Mouse (Mus musculus) spleen, adult 18-20 months (tissue): ENCODE data around the gene Klk12.

Source experiments
- DNase-seq, 2 experiments: peaks; one replicate each; pipeline ENCODE4 v3.0.0; 2022; ENCODE audit warnings: mixed read lengths in 2 of 2

Klk12 gene

GRCm38 (mm10) chr7:43768597-43768996, at the start of gene Klk12:
Gene Klk12, plus strand, starts transcription at chr7:43768897.
- DNase-seq = no peak

- no peak for DNase-seq
Observed at GRCm38 (mm10) chr7:43747788-43748187, 20.9 kb upstream of the Klk12 start.

- no peak for DNase-seq
Observed at GRCm38 (mm10) chr7:43752806-43753205, 15.9 kb upstream of the Klk12 start.

- no peak for DNase-seq
Observed at GRCm38 (mm10) chr7:43766484-43766883, 2.2 kb upstream of the Klk12 start.

GRCm38 (mm10) chr7:43769636-43770035, 939 bp downstream of the Klk12 start:
- DNase-seq = no peak

GRCm38 (mm10) chr7:43770701-43771100, 2.0 kb downstream of the Klk12 start:
- no peak for DNase-seq

GRCm38 (mm10) chr7:43771916-43772315, 3.2 kb downstream of the Klk12 start:
- no peak for DNase-seq

GRCm38 (mm10) chr7:43772901-43773300, 4.2 kb downstream of the Klk12 start:
- no peak for DNase-seq

- no peak for DNase-seq
Observed at GRCm38 (mm10) chr7:43774364-43774763, 5.7 kb downstream of the Klk12 start, which contains the start of gene Klk11. Gene Klk11, plus strand, starts transcription at chr7:43774604.

GRCm38 (mm10) chr7:43774802-43775201, 6.1 kb downstream of the Klk12 start:
- DNase-seq = no peak

GRCm38 (mm10) chr7:43775311-43776057, 6.8 kb downstream of the Klk12 start:
- DNase-seq = no peak

- no peak for DNase-seq
Observed at GRCm38 (mm10) chr7:43776506-43776905, 7.8 kb downstream of the Klk12 start.

GRCm38 (mm10) chr7:43777423-43777822, 8.7 kb downstream of the Klk12 start:
- no peak for DNase-seq

- no peak for DNase-seq
Observed at GRCm38 (mm10) chr7:43778176-43778970, 9.7 kb downstream of the Klk12 start.

- DNase-seq = no peak
Observed at GRCm38 (mm10) chr7:43780241-43780640, 11.5 kb downstream of the Klk12 start.

- DNase-seq = no peak
Observed at GRCm38 (mm10) chr7:43780746-43781145, 12.0 kb downstream of the Klk12 start, which contains the start of gene Klk10. Gene Klk10, plus strand, starts transcription at chr7:43781035.

GRCm38 (mm10) chr7:43781541-43781940, 12.8 kb downstream of the Klk12 start:
- DNase-seq = no peak

- DNase-seq = peak; percentile 36 to 75
Observed at GRCm38 (mm10) chr7:43782275-43783265, 13.9 kb downstream of the Klk12 start.

GRCm38 (mm10) chr7:43785286-43785685, 16.6 kb downstream of the Klk12 start:
- DNase-seq = no peak

GRCm38 (mm10) chr7:43788096-43788495, 19.4 kb downstream of the Klk12 start:
- DNase-seq = no peak

GRCm38 (mm10) chr7:43789295-43789694, 20.6 kb downstream of the Klk12 start:
- no peak for DNase-seq

- DNase-seq = no peak
Observed at GRCm38 (mm10) chr7:43791591-43791990, 22.9 kb downstream of the Klk12 start, which contains the start of gene Klk9. Gene Klk9, plus strand, starts transcription at chr7:43791891.

GRCm38 (mm10) chr7:43796355-43796754, 27.7 kb downstream of the Klk12 start:
- DNase-seq = no peak
